In genomic region chr12:51000281-51001075, GRCm38 (mm10) we compare ENCODE assay signal across 8 mouse cellular contexts.
A peak's percentile ranks its signal among the peaks of the same experiment; 100 is the strongest.
DNase-seq lines count a peak whose midpoint lies in the region; ATAC-seq lines count a peak whose summit lies in the region.
"Had no signal": no experiment of that assay in that cellular context is flagged by ENCODE, and none has a peak within 500 bp of the region (broad histone marks: within the 10 kb centered on the region; RNA-seq: fewer than 3 reads in every experiment).

No protein-coding gene starts in this region.

- no peaks in the 10 kb centered on the region for H3K36me3 ChIP-seq in forebrain, embryonic 13.5 days (ENCODE audit: poor library complexity, severe bottlenecking)
- H3K36me3 ChIP-seq in limb, embryonic 10.5 days, result no peaks in the 10 kb centered on the region
- H3K36me3 ChIP-seq in neural tube, embryonic 15.5 days, result no peaks in the 10 kb centered on the region
- H3K36me3 ChIP-seq: liver, embryonic 12.5 days had no signal

- H3K9me3 ChIP-seq in forebrain, embryonic 13.5 days (replicated peaks), result no peaks in the 10 kb centered on the region
- no peaks in the 10 kb centered on the region for H3K9me3 ChIP-seq in limb, embryonic 10.5 days (replicated peaks)
- H3K9me3 ChIP-seq in neural tube, embryonic 15.5 days (replicated peaks), result no peaks in the 10 kb centered on the region
- H3K9me3 ChIP-seq: liver, embryonic 12.5 days had no signal

- H3K4me2 ChIP-seq in forebrain, embryonic 13.5 days, result peak overlapping the region; percentile 54
- H3K4me2 ChIP-seq in neural tube, embryonic 15.5 days, result peak overlapping the region; percentile 32
- H3K4me2 ChIP-seq: liver, embryonic 12.5 days had no signal

- peak overlapping the region; percentile 17 for H3K4me3 ChIP-seq in forebrain, embryonic 13.5 days
- no peak overlapping the region for H3K4me3 ChIP-seq in limb, embryonic 10.5 days
- H3K4me3 ChIP-seq in neural tube, embryonic 15.5 days (replicated peaks), result no peak overlapping the region
- H3K4me3 ChIP-seq: liver, embryonic 12.5 days had no signal

- ATAC-seq in forebrain, embryonic 13.5 days, result no peak
- peak; percentile 32 for ATAC-seq in neural tube, embryonic 15.5 days (ENCODE audit: low FRiP score)
- ATAC-seq in megakaryocyte progenitor cell, adult 5-6 weeks (replicated peaks; ENCODE audit: poor library complexity), result no peak
- ATAC-seq: liver, embryonic 12.5 days had no signal

- H3K4me1 ChIP-seq in forebrain, embryonic 13.5 days, result peaks cover 74% of the 10 kb centered on the region
- H3K4me1 ChIP-seq in limb, embryonic 10.5 days, result peaks cover 31% of the 10 kb centered on the region
- peaks cover 40% of the 10 kb centered on the region for H3K4me1 ChIP-seq in neural tube, embryonic 15.5 days
- H3K4me1 ChIP-seq: liver, embryonic 12.5 days had no signal

- peak overlapping the region; percentile 99 for H3K27ac ChIP-seq in forebrain, embryonic 13.5 days
- H3K27ac ChIP-seq in limb, embryonic 10.5 days, result peak overlapping the region; percentile 50; the same call in 1 of the 2 replicates
- H3K27ac ChIP-seq in neural tube, embryonic 15.5 days (replicated peaks), result 0 out of 2 replicates have a peak overlapping the region, but pooled peaks have one; percentile 29
- H3K27ac ChIP-seq: liver, embryonic 12.5 days had no signal

- WGBS in forebrain, embryonic 13.5 days, result 25% methylated on average over 18 of the region's 18 CpGs
- 64% methylated on average over 18 of the region's 18 CpGs for WGBS in limb, embryonic 10.5 days
- WGBS in neural tube, embryonic 15.5 days, result 29% methylated on average over 18 of the region's 18 CpGs

- peak overlapping the region; percentile 58 for H3K9ac ChIP-seq in forebrain, embryonic 13.5 days
- H3K9ac ChIP-seq in neural tube, embryonic 15.5 days (replicated peaks), result no peak overlapping the region
- H3K9ac ChIP-seq: liver, embryonic 12.5 days had no signal

- DNase-seq in layer of hippocampus, postnatal 10 days (ENCODE audit: low spot score in 2 of 2), result peak; percentile 51 to 63
- DNase-seq in layer of hippocampus, postnatal 25 days (ENCODE audit: extremely low spot score in 1 of 2, low spot score in 1 of 2), result no peak
- DNase-seq in limb, embryonic 10.5 days (ENCODE audit: low spot score), result peak; percentile 36
- DNase-seq in adrenal gland, adult 8-10 months, result no peak

- H3K27me3 ChIP-seq in forebrain, embryonic 13.5 days, result no peaks in the 10 kb centered on the region
- H3K27me3 ChIP-seq in limb, embryonic 10.5 days (ENCODE audit: low read depth, poor library complexity, severe bottlenecking), result no peaks in the 10 kb centered on the region
- H3K27me3 ChIP-seq in neural tube, embryonic 15.5 days (replicated peaks), result 0 out of 2 replicates have a peak, but pooled peaks cover 3% of the 10 kb centered on the region
- H3K27me3 ChIP-seq: liver, embryonic 12.5 days had no signal

Comparison
In these comparisons a context has a peak if more than half of its experiments do, and no peak if none do; other contexts are left out.
1. DNase-seq: peak in layer of hippocampus, postnatal 10 days (2 of 2) and limb, embryonic 10.5 days (single experiment); none in layer of hippocampus, postnatal 25 days (0 of 2) and adrenal gland, adult 8-10 months (single experiment).
2. H3K27ac ChIP-seq: peak in every context shown above with its lines; median percentile 99 in forebrain, embryonic 13.5 days; 50 in limb, embryonic 10.5 days; 29 in neural tube, embryonic 15.5 days.